Mouse (Mus musculus) liver, postnatal 0 days (tissue): Measurements from ENCODE around the gene Lpcat3.

Experiments used
- CTCF ChIP-seq: sonication (generic); IDR thresholded peaks from 2 replicates; pipeline ENCODE4 v1.5.1; 2016; ENCODE audit warnings: antibody characterized with exemption, low read depth
- EP300 ChIP-seq: IDR thresholded peaks from 2 replicates; pipeline ENCODE4 v1.6.1; 2016; ENCODE audit warnings: antibody characterized with exemption, low read depth, mild to moderate bottlenecking

DNA sequence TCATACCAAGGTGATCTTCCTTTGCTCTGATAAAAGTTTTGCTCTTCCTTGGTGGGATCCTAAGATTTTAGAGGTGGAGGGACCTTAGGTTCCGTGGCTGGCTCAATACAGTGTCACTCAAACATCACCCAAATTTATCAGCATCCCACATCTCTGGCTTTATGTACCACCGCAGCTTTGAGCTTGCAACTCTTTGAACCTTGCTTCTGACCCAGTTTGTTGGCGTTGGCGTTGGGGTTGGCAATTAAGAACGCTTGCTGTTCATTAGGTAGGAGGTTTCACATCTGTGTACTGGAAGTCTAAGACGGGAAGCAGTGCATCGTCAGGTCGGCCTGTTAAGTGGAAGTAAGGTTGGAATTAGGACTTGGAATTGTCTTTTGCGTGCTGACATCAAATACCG lies 2.2 kb downstream of the Lpcat3 start:
- TF ChIP-seq EP300 (no peak), CTCF (no peak)
